Mouse (Mus musculus): ENCODE data around the gene Stx3.

GRCm38 (mm10) chr19:11730278-11730677 lies 88.9 kb downstream of the Stx3 start:
- TF ChIP-seq CTCF (IDR thresholded peaks at IDR 0.05; ENCODE audit: borderline replicate concordance, insufficient read depth, low read length) (no peak), POLR2A (IDR thresholded peaks at IDR 0.05; ENCODE audit: low read depth, low read length) (no peak)

Data from embryonic fibroblast, embryonic 13.5 days (primary cell).